Mouse (Mus musculus): ENCODE measurements around the gene Cdc37l1. TPM values are rescaled to one million over a fixed set of nuclear protein-coding genes. Genes with fewer than 3 reads are reported as not detected.

Cdc37l1 gene
- polyA plus RNA-seq (2016; fragmentation: Nextera tagmentation; extraction: Ambion mirVana) = 33.8 and 43.2 TPM in 2 replicates

- under 1% methylated on average over 37 of the region's 37 CpGs for WGBS
Measured at GRCm38 (mm10) chr19:28990194-28990589, at the start of gene Cdc37l1. TSS of gene Cdc37l1 (plus strand) at chr19:28990352.

GRCm38 (mm10) chr19:28941271-28941670 lies 48.9 kb upstream of the Cdc37l1 start:
- Histone ChIP-seq H3K36me3 (no peaks in the 10 kb centered on the region), H3K4me1 (peaks cover 3% of the 10 kb centered on the region), H3K27me3 (ENCODE audit: low read depth, poor library complexity, severe bottlenecking) (no peaks in the 10 kb centered on the region), H3K4me3 (no peak overlapping the region), H3K9me3 (replicated peaks) (no peaks in the 10 kb centered on the region), H3K27ac (replicated peaks) (no peak overlapping the region)
- 78% methylated on average over 4 of the region's 4 CpGs for WGBS
- DNase-seq (ENCODE audit: low spot score) = no peak

More at GRCm38 (mm10) chr19:28990194-28990589, at the start of gene Cdc37l1:
- Histone ChIP-seq H3K27me3 (ENCODE audit: low read depth, poor library complexity, severe bottlenecking) (0 out of 2 replicates have a peak, but pooled peaks cover 3% of the 10 kb centered on the region), H3K27ac (replicated peaks) (peak within 1 kb of the TSS; percentile 95), H3K4me1 (peaks cover 18% of the 10 kb centered on the region), H3K4me3 (peak within 1 kb of the TSS; percentile 99), H3K9me3 (replicated peaks) (no peaks in the 10 kb centered on the region), H3K36me3 (peaks cover 30% of the 10 kb centered on the region)
- peak; percentile 99 for DNase-seq (ENCODE audit: low spot score)

GRCm38 (mm10) chr19:28946782-28947181 lies 43.4 kb upstream of the Cdc37l1 start:
- Histone ChIP-seq H3K4me3 (no peak overlapping the region), H3K27me3 (ENCODE audit: low read depth, poor library complexity, severe bottlenecking) (no peaks in the 10 kb centered on the region), H3K9me3 (replicated peaks) (no peaks in the 10 kb centered on the region), H3K4me1 (no peaks in the 10 kb centered on the region), H3K27ac (replicated peaks) (no peak overlapping the region), H3K36me3 (no peaks in the 10 kb centered on the region)
- no peak for DNase-seq (ENCODE audit: low spot score)
- 79% methylated on average over 4 of the region's 4 CpGs for WGBS

- H3K27ac ChIP-seq (replicated peaks) = no peak overlapping the region
- no peaks in the 10 kb centered on the region for H3K27me3 ChIP-seq (ENCODE audit: low read depth, poor library complexity, severe bottlenecking)
- 79% methylated on average over 2 of the region's 2 CpGs for WGBS
- no peak overlapping the region for H3K4me3 ChIP-seq
- H3K4me1 ChIP-seq = no peaks in the 10 kb centered on the region
- no peak for DNase-seq (ENCODE audit: low spot score)
- no peaks in the 10 kb centered on the region for H3K9me3 ChIP-seq (replicated peaks)
- H3K36me3 ChIP-seq = no peaks in the 10 kb centered on the region
Measured at GRCm38 (mm10) chr19:28947311-28947710, 42.8 kb upstream of the Cdc37l1 start.

- Histone ChIP-seq H3K36me3 (no peaks in the 10 kb centered on the region), H3K27me3 (ENCODE audit: low read depth, poor library complexity, severe bottlenecking) (no peaks in the 10 kb centered on the region), H3K27ac (replicated peaks) (no peak overlapping the region), H3K4me3 (no peak overlapping the region), H3K9me3 (replicated peaks) (no peaks in the 10 kb centered on the region), H3K4me1 (no peaks in the 10 kb centered on the region)
- 82% methylated on average over 5 of the region's 5 CpGs for WGBS
- no peak for DNase-seq (ENCODE audit: low spot score)
Measured at GRCm38 (mm10) chr19:28951251-28951650, 38.9 kb upstream of the Cdc37l1 start.

GRCm38 (mm10) chr19:28963113-28963512 lies 27.0 kb upstream of the Cdc37l1 start:
- 60% methylated on average over 3 of the region's 3 CpGs for WGBS
- no peaks in the 10 kb centered on the region for H3K9me3 ChIP-seq (replicated peaks)
- no peak overlapping the region for H3K27ac ChIP-seq (replicated peaks)
- DNase-seq (ENCODE audit: low spot score) = no peak
- H3K4me1 ChIP-seq = peaks cover 26% of the 10 kb centered on the region
- H3K4me3 ChIP-seq = peak overlapping the region; percentile 92
- H3K36me3 ChIP-seq = no peaks in the 10 kb centered on the region
- H3K27me3 ChIP-seq (ENCODE audit: low read depth, poor library complexity, severe bottlenecking) = peaks cover 32% of the 10 kb centered on the region

- H3K27me3 ChIP-seq (ENCODE audit: low read depth, poor library complexity, severe bottlenecking) = peaks cover 32% of the 10 kb centered on the region
- DNase-seq (ENCODE audit: low spot score) = no peak
- 8% methylated on average over 4 of the region's 4 CpGs for WGBS
- H3K9me3 ChIP-seq (replicated peaks) = no peaks in the 10 kb centered on the region
- peak overlapping the region; percentile 88 for H3K27ac ChIP-seq (replicated peaks)
- peak overlapping the region; percentile 92 for H3K4me3 ChIP-seq
- H3K4me1 ChIP-seq = peaks cover 27% of the 10 kb centered on the region
- no peaks in the 10 kb centered on the region for H3K36me3 ChIP-seq
Measured at GRCm38 (mm10) chr19:28963513-28963841, 26.7 kb upstream of the Cdc37l1 start.

GRCm38 (mm10) chr19:28963842-28964551 lies 26.2 kb upstream of the Cdc37l1 start, which contains the start of gene Plpp6:
TSS of gene Plpp6 (plus strand) at chr19:28963953.
- H3K27ac ChIP-seq (replicated peaks) = peak within 1 kb of the TSS; percentile 88
- no peaks in the 10 kb centered on the region for H3K9me3 ChIP-seq (replicated peaks)
- under 1% methylated on average over 73 of the region's 73 CpGs for WGBS
- H3K4me3 ChIP-seq = peak within 1 kb of the TSS; percentile 92
- H3K27me3 ChIP-seq (ENCODE audit: low read depth, poor library complexity, severe bottlenecking) = peaks cover 32% of the 10 kb centered on the region
- peak; percentile 75 for DNase-seq (ENCODE audit: low spot score)
- no peaks in the 10 kb centered on the region for H3K36me3 ChIP-seq
- H3K4me1 ChIP-seq = peaks cover 27% of the 10 kb centered on the region

GRCm38 (mm10) chr19:28964552-28964903 lies 25.6 kb upstream of the Cdc37l1 start:
- Histone ChIP-seq H3K36me3 (no peaks in the 10 kb centered on the region), H3K9me3 (replicated peaks) (no peaks in the 10 kb centered on the region), H3K4me3 (peak overlapping the region; percentile 92), H3K4me1 (peaks cover 27% of the 10 kb centered on the region), H3K27ac (replicated peaks) (peak overlapping the region; percentile 88), H3K27me3 (ENCODE audit: low read depth, poor library complexity, severe bottlenecking) (peaks cover 32% of the 10 kb centered on the region)
- no peak for DNase-seq (ENCODE audit: low spot score)
- 6% methylated on average over 16 of the region's 16 CpGs for WGBS

- peak; percentile 61 for DNase-seq (ENCODE audit: low spot score)
- WGBS = 6% methylated on average over 11 of the region's 11 CpGs
- Histone ChIP-seq H3K36me3 (no peaks in the 10 kb centered on the region), H3K27ac (replicated peaks) (0 out of 2 replicates have a peak within 1 kb of the TSS, but pooled peaks have one; percentile 33), H3K27me3 (ENCODE audit: low read depth, poor library complexity, severe bottlenecking) (peaks cover 28% of the 10 kb centered on the region), H3K9me3 (replicated peaks) (no peaks in the 10 kb centered on the region), H3K4me1 (peaks cover 27% of the 10 kb centered on the region), H3K4me3 (peak within 1 kb of the TSS; percentile 23; the same call in 1 of the 2 replicates)
Measured at GRCm38 (mm10) chr19:28967652-28968051, 22.5 kb upstream of the Cdc37l1 start, which contains the start of gene 4430402I18Rik. TSS of gene 4430402I18Rik (minus strand) at chr19:28967800.

GRCm38 (mm10) chr19:28968178-28968577 lies 22.0 kb upstream of the Cdc37l1 start:
- no peak for DNase-seq (ENCODE audit: low spot score)
- Histone ChIP-seq H3K4me1 (peaks cover 27% of the 10 kb centered on the region), H3K4me3 (no peak overlapping the region), H3K36me3 (no peaks in the 10 kb centered on the region), H3K27me3 (ENCODE audit: low read depth, poor library complexity, severe bottlenecking) (peaks cover 22% of the 10 kb centered on the region), H3K27ac (replicated peaks) (no peak overlapping the region), H3K9me3 (replicated peaks) (no peaks in the 10 kb centered on the region)
- 77% methylated on average over 4 of the region's 4 CpGs for WGBS

GRCm38 (mm10) chr19:28969231-28969630 lies 20.9 kb upstream of the Cdc37l1 start:
- Histone ChIP-seq H3K4me1 (peaks cover 22% of the 10 kb centered on the region), H3K36me3 (no peaks in the 10 kb centered on the region), H3K9me3 (replicated peaks) (no peaks in the 10 kb centered on the region), H3K27me3 (ENCODE audit: low read depth, poor library complexity, severe bottlenecking) (peaks cover 29% of the 10 kb centered on the region), H3K4me3 (no peak overlapping the region), H3K27ac (replicated peaks) (no peak overlapping the region)
- 86% methylated on average over 5 of the region's 5 CpGs for WGBS
- no peak for DNase-seq (ENCODE audit: low spot score)

- Histone ChIP-seq H3K4me3 (no peak overlapping the region), H3K4me1 (peaks cover 19% of the 10 kb centered on the region), H3K27ac (replicated peaks) (no peak overlapping the region), H3K9me3 (replicated peaks) (no peaks in the 10 kb centered on the region), H3K27me3 (ENCODE audit: low read depth, poor library complexity, severe bottlenecking) (peaks cover 30% of the 10 kb centered on the region), H3K36me3 (no peaks in the 10 kb centered on the region)
- WGBS = 73% methylated on average over 11 of the region's 11 CpGs
- no peak for DNase-seq (ENCODE audit: low spot score)
Measured at GRCm38 (mm10) chr19:28970251-28970650, 19.9 kb upstream of the Cdc37l1 start.
